Mouse (Mus musculus) C2C12 (cell line): Measurements from ENCODE around the gene Aars2.

Experiments used
- CEBPB ChIP-seq: IDR thresholded peaks from one replicate; pipeline ENCODE4 v1.6.1; 2011; ENCODE audit warnings: low read depth, mild to moderate bottlenecking, control low read depth, moderate library complexity
- CTCF ChIP-seq: IDR thresholded peaks from one replicate; pipeline ENCODE4 v1.5.1; 2011; ENCODE audit not compliant: control insufficient read depth, insufficient read depth, insufficient read length
- MAX ChIP-seq: IDR thresholded peaks from one replicate; pipeline ENCODE4 v1.6.1; 2011; ENCODE audit warnings: mild to moderate bottlenecking, control low read depth
- MYOD1 ChIP-seq: IDR thresholded peaks from one replicate; pipeline ENCODE4 v1.6.1; 2011; ENCODE audit warnings: low read depth; ENCODE audit not compliant: control insufficient read depth, insufficient read length

DNA sequence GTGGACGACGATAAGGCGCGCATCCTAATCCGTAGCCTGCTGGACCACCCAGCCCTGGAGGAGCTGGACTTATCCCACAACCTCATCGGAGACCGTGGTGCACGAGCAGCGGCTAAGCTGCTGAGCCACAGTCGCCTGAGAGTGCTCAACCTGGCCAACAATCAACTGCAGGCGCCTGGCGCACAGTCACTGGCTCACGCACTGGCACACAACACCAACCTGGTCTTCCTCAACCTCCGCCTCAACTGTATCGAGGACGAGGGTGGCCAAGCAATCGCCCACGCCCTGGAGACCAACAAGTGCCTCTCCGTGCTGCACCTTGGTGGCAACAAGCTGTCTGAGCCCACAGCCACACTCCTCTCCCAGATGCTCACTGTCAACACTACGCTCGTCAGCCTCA lies 33.0 kb downstream of the Aars2 start:
- TF ChIP-seq MYOD1 (no peak), CTCF (no peak), MAX (no peak), CEBPB (no peak)
